Mouse (Mus musculus) lung, postnatal 10 days (tissue): ENCODE measurements around the gene Itgb7.
A peak's percentile ranks its signal among the peaks of the same experiment; 100 is the strongest.

Source experiments
- DNase-seq: peaks from one replicate; pipeline ENCODE4 v3.0.0; 2021

Gene Itgb7

GRCm38 (mm10) chr15:102231748-102232147 is at the start of gene Itgb7:
Gene Itgb7, minus strand, starts transcription at chr15:102231944.
- DNase-seq: peak; percentile 51

GRCm38 (mm10) chr15:102280623-102281022 is 48.9 kb upstream of the Itgb7 start:
- no peak for DNase-seq

- no peak for DNase-seq
These were observed 48.2 kb upstream of the Itgb7 start for GRCm38 (mm10) chr15:102279783-102280520.

GRCm38 (mm10) chr15:102279092-102279782 is 47.5 kb upstream of the Itgb7 start, which contains the start of gene Mfsd5:
Gene Mfsd5, plus strand, starts transcription at chr15:102279454.
- DNase-seq: peak; percentile 88

DNA sequence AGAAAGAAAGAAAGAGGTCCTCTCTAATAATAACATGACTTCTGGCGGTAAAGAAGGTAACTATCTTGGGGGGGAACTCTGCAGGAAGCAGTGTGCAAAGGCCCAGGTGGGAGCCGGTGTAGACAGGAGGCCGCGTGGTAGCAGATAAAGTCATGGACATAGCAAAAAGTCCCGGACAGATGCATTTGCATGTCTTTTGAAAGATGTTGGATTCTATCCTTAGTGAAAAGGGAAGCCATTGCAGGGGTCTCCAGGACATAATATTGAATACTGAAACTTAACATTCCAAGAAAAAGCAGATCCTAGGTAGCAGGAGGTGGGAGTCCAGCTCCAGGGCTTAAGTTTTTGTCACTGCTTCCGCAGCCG is 47.0 kb upstream of the Itgb7 start:
- no peak for DNase-seq

- no peak for DNase-seq
These were observed 42.4 kb upstream of the Itgb7 start for GRCm38 (mm10) chr15:102273982-102274716.

- peak; percentile 57 for DNase-seq
These were observed 39.7 kb upstream of the Itgb7 start for GRCm38 (mm10) chr15:102271441-102271840.

DNA sequence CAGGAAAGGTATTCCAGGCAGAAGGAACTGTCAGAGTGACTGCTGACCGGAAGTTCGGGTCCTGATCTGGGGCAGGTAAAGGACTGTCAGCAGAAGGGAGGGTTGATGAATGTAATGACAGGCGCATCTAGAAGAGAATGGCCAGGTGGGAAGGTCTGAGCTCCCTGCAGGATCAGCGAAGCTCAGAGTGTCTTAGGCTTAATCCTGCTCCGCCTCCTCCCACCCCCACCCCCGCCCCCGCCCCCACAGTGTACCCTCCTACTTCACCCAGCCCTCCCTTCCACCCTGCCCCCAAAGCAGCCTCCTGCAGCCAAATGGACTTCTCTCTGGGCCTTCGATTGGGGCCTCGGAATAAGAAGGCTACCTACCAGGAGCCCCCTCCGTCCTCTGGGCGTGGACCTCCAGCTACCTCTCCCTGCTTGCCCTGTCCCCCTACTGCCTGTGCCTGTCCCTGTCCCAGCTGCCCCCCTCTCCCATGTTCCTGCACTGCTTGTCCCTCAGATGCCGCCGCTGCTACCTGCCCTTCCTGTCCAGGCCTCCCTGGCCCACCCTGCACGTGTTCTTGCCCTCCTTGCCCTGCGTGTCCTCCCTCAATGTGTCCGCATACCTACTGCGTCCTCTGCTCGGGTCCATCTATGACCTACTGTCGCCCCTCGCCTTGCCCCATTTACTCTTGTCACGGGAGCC is 38.7 kb upstream of the Itgb7 start, which contains the start of gene Gm9918:
Gm9918 (plus strand) TSS at position 290 of the 687 bp plus-strand sequence.
- no peak for DNase-seq

DNA sequence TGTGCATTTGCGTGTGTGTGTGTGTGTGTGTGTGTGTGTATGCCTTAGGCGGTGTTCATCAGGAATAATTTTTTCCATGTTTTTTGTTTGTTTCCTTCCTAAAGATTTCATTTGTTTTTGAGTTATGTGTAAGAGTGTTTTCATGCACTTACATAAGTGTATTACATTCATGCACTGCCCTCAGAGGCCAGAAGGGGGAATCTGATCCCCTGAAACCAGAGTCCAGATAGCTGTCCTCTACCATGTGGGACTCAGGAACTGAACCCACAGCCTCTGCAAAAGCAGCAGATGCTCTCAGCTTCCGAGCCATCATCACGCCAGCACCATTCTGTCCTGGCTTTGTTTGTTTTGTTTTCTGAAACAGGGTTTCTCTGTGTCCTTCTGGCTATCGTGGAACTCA is 33.8 kb upstream of the Itgb7 start:
- no peak for DNase-seq

- no peak for DNase-seq
These were observed 31.3 kb upstream of the Itgb7 start for GRCm38 (mm10) chr15:102263037-102263436.

DNA sequence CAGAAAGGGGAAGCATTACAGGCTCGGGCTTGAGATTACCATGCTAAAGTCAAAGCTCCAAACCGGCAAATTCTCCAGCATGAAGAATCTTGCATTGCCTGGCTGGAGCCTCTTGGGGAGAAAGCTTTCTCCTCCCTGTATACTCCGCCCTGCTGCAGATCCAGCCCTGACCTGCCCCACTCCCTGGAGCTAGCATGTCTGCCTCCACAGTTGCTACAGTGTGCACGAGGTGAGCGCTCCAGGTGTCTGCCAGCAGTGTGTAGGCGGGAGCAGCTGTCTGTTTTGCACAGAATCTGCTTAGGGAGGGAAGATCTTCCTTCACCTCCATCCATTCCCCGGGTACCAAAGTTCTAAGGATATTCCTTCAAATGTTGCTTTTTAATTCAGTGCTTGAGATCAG is 30.8 kb upstream of the Itgb7 start:
- no peak for DNase-seq

- no peak for DNase-seq
These were observed 27.0 kb upstream of the Itgb7 start for GRCm38 (mm10) chr15:102258581-102259253.

DNA sequence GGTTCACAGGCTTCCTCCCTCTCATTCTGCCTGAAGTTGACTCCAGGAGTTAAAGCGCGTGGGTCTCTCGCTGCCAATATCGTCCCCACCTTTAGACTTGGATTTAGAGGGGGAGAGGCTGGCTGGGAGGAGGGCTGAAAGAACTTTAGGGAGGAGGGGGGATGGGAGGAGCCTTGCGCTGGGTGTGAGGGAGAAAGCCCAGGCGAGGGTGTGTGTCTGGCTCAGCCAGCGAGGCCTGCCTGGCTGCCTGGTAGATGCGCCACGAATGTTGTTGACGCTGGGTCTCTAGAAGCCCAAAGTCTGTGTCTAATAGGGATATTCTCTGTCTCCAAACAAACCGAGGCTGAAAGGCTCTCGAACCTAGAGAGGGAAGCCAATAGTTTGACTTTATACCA is 26.3 kb upstream of the Itgb7 start:
- DNase-seq: peak; percentile 85

- DNase-seq: peak; percentile 79
These were observed 25.7 kb upstream of the Itgb7 start, which contains the start of gene Rarg for GRCm38 (mm10) chr15:102257202-102258075. Gene Rarg, minus strand, starts transcription at chr15:102257517.

DNA sequence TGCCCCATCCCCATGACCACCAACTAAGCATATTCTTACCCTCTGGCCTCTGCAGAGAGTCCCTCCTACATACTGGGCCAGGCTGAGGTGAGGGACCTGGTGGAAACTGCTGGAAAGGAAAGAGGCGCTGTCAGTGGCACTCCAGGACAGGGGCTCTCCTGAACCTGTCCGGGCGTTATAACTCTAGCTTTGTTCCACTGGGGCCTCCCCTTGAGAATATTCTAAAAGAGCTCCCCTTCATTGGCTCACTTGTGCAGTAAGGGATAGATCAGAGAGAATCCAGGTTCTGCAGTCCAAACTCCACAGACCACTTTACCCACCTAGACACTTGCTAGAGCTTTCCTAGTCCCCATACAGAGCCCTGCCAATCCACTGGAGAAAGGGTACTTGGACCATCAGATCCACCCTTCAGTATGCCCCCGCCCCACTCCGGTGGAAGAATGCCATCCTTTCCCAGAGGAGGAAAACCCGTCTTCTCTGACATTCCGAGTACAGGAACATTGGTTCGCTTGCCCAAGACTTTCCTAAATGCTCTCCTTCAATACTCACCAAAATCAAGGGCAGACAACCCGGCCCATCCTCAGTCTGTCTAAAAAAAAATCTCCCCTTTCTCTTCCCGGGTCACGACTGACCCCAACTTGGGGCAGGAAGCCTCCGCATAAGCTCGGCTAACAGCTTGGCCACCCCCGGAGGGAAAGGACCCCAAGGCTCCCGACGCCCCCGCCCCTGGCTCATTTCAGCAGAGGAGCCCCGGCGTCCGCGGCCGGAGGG is 24.9 kb upstream of the Itgb7 start:
- no peak for DNase-seq

GRCm38 (mm10) chr15:102255547-102256255 is 24.0 kb upstream of the Itgb7 start:
- DNase-seq: peak; percentile 76

DNA sequence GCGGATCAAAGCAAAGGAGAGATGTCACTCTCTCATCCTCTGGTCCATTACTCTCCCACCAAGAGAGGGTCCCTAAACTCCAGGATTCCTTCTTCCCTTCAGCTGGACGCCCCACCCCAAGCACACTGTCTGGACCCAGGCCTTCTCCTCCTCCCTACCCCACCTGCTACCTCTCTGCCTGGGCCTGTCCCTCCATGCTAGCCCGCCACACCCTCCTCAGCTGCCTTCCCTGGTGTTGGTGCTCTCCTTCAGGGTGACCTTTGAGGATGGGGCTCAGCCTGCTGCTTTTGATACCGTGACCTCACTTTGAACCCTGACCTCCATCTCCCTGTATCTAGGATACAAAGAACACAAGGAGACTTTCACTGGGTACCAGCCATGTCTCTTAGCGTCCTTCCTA is 18.8 kb upstream of the Itgb7 start:
- no peak for DNase-seq

DNA sequence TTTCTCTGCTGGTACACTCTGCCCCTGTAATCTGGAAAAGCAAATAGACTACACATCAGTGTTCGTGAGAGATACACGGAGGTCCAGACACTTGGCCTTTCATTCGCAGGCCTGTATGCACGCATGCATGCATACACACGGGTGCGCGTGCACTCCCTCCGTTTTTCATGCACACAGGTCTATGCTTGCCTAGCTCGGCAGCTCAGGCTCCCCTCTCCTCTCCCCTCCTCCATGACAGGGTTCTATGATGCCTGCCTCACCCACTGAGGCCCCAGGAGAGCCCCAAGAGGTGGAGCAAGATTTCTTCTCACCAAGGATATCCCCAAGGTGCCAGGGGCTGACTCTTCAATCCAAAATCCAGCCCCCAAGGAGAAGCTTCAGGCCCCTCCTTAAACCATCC is 18.2 kb upstream of the Itgb7 start:
- DNase-seq: no peak

DNA sequence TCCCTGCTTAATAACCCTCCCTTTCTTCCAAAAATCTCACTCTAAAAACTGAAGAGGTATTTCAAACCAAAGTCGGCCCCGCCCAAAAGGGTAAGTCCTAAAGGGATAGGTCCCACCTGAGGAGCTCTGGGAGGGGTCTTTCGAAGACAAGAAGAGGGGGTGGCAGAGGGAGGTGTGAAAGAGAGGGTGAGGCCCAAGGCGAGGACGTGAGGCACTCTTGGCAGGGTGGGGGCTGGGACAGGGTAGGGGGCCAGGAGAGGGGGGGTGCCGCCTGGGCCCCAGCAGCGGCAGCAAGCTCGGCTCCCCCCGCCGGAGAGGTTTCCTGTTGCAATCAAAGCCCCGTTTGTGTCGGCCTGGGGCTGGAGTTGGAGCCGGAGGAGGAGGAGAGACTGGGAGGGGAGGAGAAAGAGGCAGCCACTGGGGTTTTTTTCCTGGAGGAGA is 17.5 kb upstream of the Itgb7 start:
- peak; percentile 76 for DNase-seq

DNA sequence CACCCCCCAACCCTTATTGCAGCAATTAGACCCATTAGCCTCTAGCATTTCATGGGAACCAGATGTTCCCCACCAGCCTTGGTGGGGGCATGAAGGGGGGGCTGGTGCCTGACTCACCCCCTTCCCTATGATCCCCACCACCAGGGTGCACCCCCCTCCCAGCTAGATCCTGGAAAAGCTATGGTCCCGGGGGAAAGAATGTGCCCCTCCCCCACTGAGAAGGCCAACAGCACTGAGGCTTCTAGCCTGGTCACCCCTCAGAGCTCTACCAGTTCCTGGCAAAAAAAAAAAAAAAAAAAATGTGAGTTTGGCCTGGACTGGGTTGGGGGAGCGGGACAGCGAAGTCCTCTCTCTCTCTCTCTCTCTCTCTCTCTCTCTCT is 17.1 kb upstream of the Itgb7 start:
- peak; percentile 64 for DNase-seq
